Mouse (Mus musculus) neural tube, postnatal 0 days (tissue): ENCODE results near the gene Vmn1r195. TPM values are rescaled to one million over a fixed set of nuclear protein-coding genes. Genes with fewer than 3 reads are reported as not detected.

Source experiments
- polyA plus RNA-seq: library from polyadenylated mRNA; unstranded; fragments of >200 nt; fragmentation: Nextera tagmentation; extraction: Ambion mirVana; gene quantifications from 2 replicates; pipeline ENCODE4 v1.2.1, GENCODE M21; 2015

Gene Vmn1r195
- not detected in 2 replicates for polyA plus RNA-seq

DNA sequence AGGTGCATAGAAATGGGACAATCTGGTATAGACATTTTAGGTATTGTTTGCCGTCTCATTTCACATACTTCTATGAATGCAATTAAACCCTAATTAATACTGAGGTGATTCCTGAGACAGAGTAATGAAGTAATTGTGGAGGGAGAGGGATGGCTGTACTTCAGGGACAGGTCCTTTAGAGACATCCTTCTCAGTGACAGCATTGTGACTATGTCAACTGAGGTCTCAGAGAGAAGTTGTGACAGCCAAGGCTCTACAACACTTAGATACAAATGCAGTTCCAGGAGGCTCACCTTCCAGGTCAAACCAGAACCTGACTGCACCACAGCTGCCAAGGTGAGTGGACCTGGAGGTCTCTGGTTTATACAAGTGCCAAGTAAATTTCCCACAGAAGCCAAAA, at the start of gene Vmn1r195:
TSS of gene Vmn1r195 (plus strand) at position 301 of the 400 bp plus-strand sequence.

DNA sequence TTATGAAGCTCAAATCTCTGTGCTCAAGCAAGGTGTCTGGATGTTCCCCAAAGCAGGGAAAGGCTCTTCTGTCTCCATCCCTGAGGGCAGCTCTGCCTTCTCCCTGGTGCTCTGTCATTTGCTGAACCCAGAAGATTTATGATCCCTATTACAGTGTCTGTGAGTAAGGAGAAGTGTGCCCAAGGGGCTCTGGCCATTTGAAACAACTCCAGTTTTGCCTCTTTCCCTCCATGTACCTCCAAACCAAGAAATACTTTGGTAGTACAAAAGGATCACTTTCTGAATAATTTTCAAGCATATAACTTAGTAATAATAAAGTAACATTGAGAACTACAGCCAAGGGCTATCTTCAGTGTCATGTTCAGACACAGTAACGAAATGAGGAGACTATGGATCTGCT, 47.3 kb upstream of the Vmn1r195 start, which contains the start of gene Vmn1r193:
TSS of gene Vmn1r193 (minus strand) at position 101 of the 400 bp plus-strand sequence.

DNA sequence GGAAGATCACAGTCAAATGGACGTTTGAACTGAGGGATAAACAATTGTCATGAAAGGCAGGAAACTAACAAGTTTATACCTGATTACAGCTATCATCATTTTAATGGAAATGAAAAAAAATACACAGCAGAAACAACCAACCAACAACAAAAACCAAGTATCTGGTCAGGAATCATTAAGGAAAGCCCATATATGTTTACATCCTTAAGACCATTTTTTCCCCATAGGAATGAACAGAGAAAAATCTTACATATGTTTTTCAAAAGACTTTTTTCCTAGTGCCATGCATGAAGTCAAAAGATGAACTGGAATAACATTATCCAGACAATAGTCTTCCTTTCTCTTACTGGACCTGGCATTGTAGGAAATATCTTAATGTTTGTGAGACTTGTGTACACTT, 26.4 kb upstream of the Vmn1r195 start, which contains the start of gene Vmn1r194:
TSS of gene Vmn1r194 (plus strand) at position 301 of the 400 bp plus-strand sequence.

DNA sequence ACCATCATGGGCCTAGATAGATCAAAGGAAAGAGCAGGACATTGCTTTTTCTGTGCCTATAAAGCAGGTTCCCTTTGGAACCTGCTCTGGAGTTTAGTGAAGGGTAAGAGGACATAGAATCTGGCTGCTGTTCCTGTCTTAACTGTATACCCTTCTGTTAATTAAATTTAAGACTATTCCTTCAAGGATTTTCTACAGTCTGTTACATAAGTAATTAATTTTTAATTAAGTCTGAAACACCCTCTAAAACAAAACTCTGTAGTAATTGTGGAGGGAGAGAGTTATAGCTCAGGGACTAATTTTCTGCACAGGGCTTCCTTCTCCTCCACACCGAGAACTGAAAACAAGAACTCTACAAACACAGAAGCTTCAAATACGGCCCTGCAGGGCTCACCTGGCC, 19.3 kb downstream of the Vmn1r195 start, which contains the start of gene Vmn1r196:
TSS of gene Vmn1r196 (plus strand) at position 301 of the 400 bp plus-strand sequence.

DNA sequence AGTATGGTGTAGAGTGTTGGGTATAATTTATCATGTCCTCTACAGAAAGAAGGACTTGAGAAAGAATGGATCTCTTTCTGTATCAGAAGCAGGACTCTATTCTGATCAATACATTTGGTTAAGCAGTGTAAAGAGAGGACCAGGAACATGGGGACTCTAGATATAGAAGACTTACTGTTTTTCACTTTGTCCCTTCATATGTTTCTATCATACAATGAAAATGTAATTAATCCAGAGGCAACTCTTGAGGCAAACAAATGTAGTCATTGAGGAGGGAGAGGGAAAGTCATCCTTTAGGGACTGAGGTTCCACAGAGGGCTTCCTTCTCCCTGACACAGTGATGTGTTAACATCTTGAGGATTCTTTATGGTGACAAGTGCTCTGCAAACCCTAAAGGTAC, 54.0 kb downstream of the Vmn1r195 start, which contains the start of gene Vmn1r197:
TSS of gene Vmn1r197 (plus strand) at position 301 of the 400 bp plus-strand sequence.

Other genes with a start within 250 kb of the Vmn1r195 start
- gene Hist1h2ah, start 235.0 kb upstream of the Vmn1r195 start, polyA plus RNA-seq: 4.0 TPM in 1 of 2 replicates, not detected in the other
- gene Hist1h2bk, start 234.7 kb upstream of the Vmn1r195 start, polyA plus RNA-seq: not detected in 2 replicates
- 3.4 and 3.5 TPM in 2 replicates for gene Hist1h4i, start 229.2 kb upstream of the Vmn1r195 start, polyA plus RNA-seq
- gene Hist1h2ag, start 227.6 kb upstream of the Vmn1r195 start, polyA plus RNA-seq: not detected in 2 replicates
- gene Hist1h2bj, start 227.3 kb upstream of the Vmn1r195 start, polyA plus RNA-seq: 1.9 TPM in 1 of 2 replicates, not detected in the other
- gene Vmn1r188, start 186.1 kb upstream of the Vmn1r195 start, polyA plus RNA-seq: not detected in 2 replicates
- not detected in 2 replicates for gene Vmn1r189, start 164.7 kb upstream of the Vmn1r195 start, polyA plus RNA-seq
- not detected in 2 replicates for gene Vmn1r191, start 86.6 kb upstream of the Vmn1r195 start, polyA plus RNA-seq
- gene Vmn1r192, start 79.4 kb upstream of the Vmn1r195 start, polyA plus RNA-seq: not detected in 2 replicates
- gene Vmn1r193, start 47.4 kb upstream of the Vmn1r195 start, polyA plus RNA-seq: not detected in 2 replicates
- gene Vmn1r194, start 26.3 kb upstream of the Vmn1r195 start, polyA plus RNA-seq: not detected in 2 replicates
- gene Vmn1r196, start 19.4 kb downstream of the Vmn1r195 start, polyA plus RNA-seq: not detected in 2 replicates
- gene Vmn1r197, start 54.1 kb downstream of the Vmn1r195 start, polyA plus RNA-seq: not detected in 2 replicates
- gene Vmn1r198, start 79.8 kb downstream of the Vmn1r195 start, polyA plus RNA-seq: not detected in 2 replicates
- not detected in 2 replicates for gene Vmn1r199, start 109.3 kb downstream of the Vmn1r195 start, polyA plus RNA-seq
- 0.04 TPM in 1 of 2 replicates, not detected in the other for gene Vmn1r200, start 119.9 kb downstream of the Vmn1r195 start, polyA plus RNA-seq
- not detected in 2 replicates for gene Vmn1r201, start 201.4 kb downstream of the Vmn1r195 start, polyA plus RNA-seq
- gene Vmn1r202, start 234.9 kb downstream of the Vmn1r195 start, polyA plus RNA-seq: not detected in 2 replicates
- gene Vmn1r203, start 247.6 kb downstream of the Vmn1r195 start, polyA plus RNA-seq: not detected in 2 replicates